Mouse (Mus musculus) heart, embryonic 16.5 days (tissue): ENCODE data around the gene Psmd14. TPM values are rescaled to one million over a fixed set of nuclear protein-coding genes. Genes with fewer than 3 reads are reported as not detected.

Experiments used
- ATAC-seq: fragments of 200-750 bp; cut with Nextera tagmentation; replicated peaks from 2 replicates; pipeline ENCODE4 v1.8.0; 2017; ENCODE audit warnings: moderate number of reproducible peaks; ENCODE audit not compliant: insufficient read depth, low FRiP score; ENCODE audit errors: extremely low read depth
- H3K27ac ChIP-seq: fragments of 300-500 bp; sonication (generic); 2 replicates; pipeline ENCODE4 v1.5.1; 2014; ENCODE audit warnings: mild to moderate bottlenecking, low read length, control low read depth, moderate library complexity
- H3K27me3 ChIP-seq: fragments of 300-500 bp; sonication (generic); 2 replicates; pipeline ENCODE4 v1.6.1; 2014; ENCODE audit warnings: low read length, mixed read lengths; ENCODE audit not compliant: control insufficient read depth, insufficient read depth
- H3K36me3 ChIP-seq: fragments of 300-500 bp; sonication (generic); 2 replicates; pipeline ENCODE4 v1.6.1; 2014; ENCODE audit not compliant: control insufficient read depth, insufficient read depth
- H3K4me1 ChIP-seq: fragments of 300-500 bp; sonication (generic); 2 replicates; pipeline ENCODE4 v1.6.1; 2014; ENCODE audit warnings: low read length, mixed read lengths; ENCODE audit not compliant: control insufficient read depth, insufficient read depth
- H3K4me2 ChIP-seq: fragments of 300-500 bp; sonication (generic); 2 replicates; pipeline ENCODE4 v1.6.1; 2014; ENCODE audit warnings: low read depth, mild to moderate bottlenecking, control low read depth, low read length
- H3K4me3 ChIP-seq: fragments of 300-500 bp; sonication (generic); 2 replicates; pipeline ENCODE4 v1.5.1; 2014; ENCODE audit warnings: mild to moderate bottlenecking, control low read depth, low read length
- H3K9ac ChIP-seq: fragments of 300-500 bp; sonication (generic); 2 replicates; pipeline ENCODE4 v1.6.1; 2014; ENCODE audit warnings: low read length, control low read depth
- H3K9me3 ChIP-seq: fragments of 300-500 bp; sonication (generic); replicated peaks from 2 replicates; pipeline ENCODE4 v1.6.1; 2016; ENCODE audit warnings: low read length; ENCODE audit not compliant: control insufficient read depth
- WGBS: fragments of 180-500 bp; shearing (Covaris S2); extraction: QIAGEN DNeasy Blood & Tissue Kit; methylation state at CpG from one replicate; pipeline ENCODE4 v1.1.7; 2014; 5-methylcytosine and 5-hydroxymethylcytosine counted together
- microRNA-seq: library from miRNA; unstranded; fragments of <30 nt; microRNA quantifications from one replicate; pipeline ENCODE4, GENCODE M21; 2017
- polyA plus RNA-seq: library from polyadenylated mRNA; unstranded; fragments of >200 nt; fragmentation: Nextera tagmentation; extraction: Ambion mirVana; gene quantifications from 2 replicates; pipeline ENCODE4 v1.2.1, GENCODE M21; 2015

The Psmd14 gene
- polyA plus RNA-seq, 1 experiment from 2014 or later: 146 TPM

GRCm38 (mm10) chr2:61814548-61815473 lies 103.3 kb downstream of the Psmd14 start:
- H3K27me3 ChIP-seq: peaks cover 49% of the 10 kb centered on the region
- H3K9ac ChIP-seq: peak overlapping the region; percentile 59
- H3K4me1 ChIP-seq: peaks cover 11% of the 10 kb centered on the region
- 0 out of 2 replicates have a peak, but pooled peaks have one; percentile 37 for ATAC-seq
- peak overlapping the region; percentile 53 for H3K4me3 ChIP-seq
- H3K9me3 ChIP-seq: 0 out of 2 replicates have a peak, but pooled peaks cover 3% of the 10 kb centered on the region
- WGBS: 5% methylated on average over 47 of the region's 50 CpGs
- no peak overlapping the region for H3K27ac ChIP-seq
- no peaks in the 10 kb centered on the region for H3K36me3 ChIP-seq
- peak overlapping the region; percentile 91 for H3K4me2 ChIP-seq

- H3K9ac ChIP-seq: peak overlapping the region; percentile 59
- H3K36me3 ChIP-seq: no peaks in the 10 kb centered on the region
- no peak overlapping the region for H3K27ac ChIP-seq
- ATAC-seq: peak; percentile 47
- H3K9me3 ChIP-seq: no peaks in the 10 kb centered on the region
- H3K4me3 ChIP-seq: peak overlapping the region; percentile 53
- peak overlapping the region; percentile 91 for H3K4me2 ChIP-seq
- peaks cover 11% of the 10 kb centered on the region for H3K4me1 ChIP-seq
- 9% methylated on average over 65 of the region's 66 CpGs for whole genome bisulfite sequencing
- H3K27me3 ChIP-seq: peaks cover 42% of the 10 kb centered on the region
Measured at GRCm38 (mm10) chr2:61815583-61816313, 104.3 kb downstream of the Psmd14 start.

DNA sequence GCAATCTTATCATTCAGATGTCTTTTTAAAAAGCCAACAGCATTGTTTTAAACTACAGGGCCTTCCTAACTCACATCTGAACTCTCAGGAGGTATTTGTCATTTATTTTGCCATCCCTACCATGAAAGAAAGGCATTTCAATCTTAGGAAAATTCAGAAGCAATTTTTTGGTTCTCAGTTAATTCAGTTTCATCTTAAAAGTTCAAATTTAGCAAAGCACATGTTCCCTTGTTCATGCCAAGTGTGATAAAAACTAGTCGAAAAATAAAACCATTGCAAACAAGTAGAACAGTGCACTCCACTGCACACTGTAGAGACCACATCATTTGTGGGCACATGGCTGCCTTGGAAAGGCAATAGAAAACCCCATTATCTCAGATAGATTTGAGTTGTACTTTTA lies 106.7 kb downstream of the Psmd14 start:
- H3K36me3 ChIP-seq: no peaks in the 10 kb centered on the region
- no peak overlapping the region for H3K4me3 ChIP-seq
- H3K9ac ChIP-seq: no peak overlapping the region
- H3K27ac ChIP-seq: no peak overlapping the region
- 69% methylated on average over 1 of the region's 1 CpGs for WGBS
- no peak for ATAC-seq
- no peak overlapping the region for H3K4me2 ChIP-seq
- H3K9me3 ChIP-seq: no peaks in the 10 kb centered on the region
- peaks cover 28% of the 10 kb centered on the region for H3K27me3 ChIP-seq
- H3K4me1 ChIP-seq: peaks cover 7% of the 10 kb centered on the region

GRCm38 (mm10) chr2:61820203-61820602 lies 108.7 kb downstream of the Psmd14 start:
- no peak for ATAC-seq
- Histone ChIP-seq H3K9me3 (no peaks in the 10 kb centered on the region), H3K36me3 (no peaks in the 10 kb centered on the region), H3K27me3 (peaks cover 16% of the 10 kb centered on the region), H3K4me2 (no peak overlapping the region), H3K9ac (no peak overlapping the region), H3K27ac (no peak overlapping the region), H3K4me1 (peaks cover 5% of the 10 kb centered on the region), H3K4me3 (no peak overlapping the region)
- 69% methylated on average over 4 of the region's 4 CpGs for WGBS

DNA sequence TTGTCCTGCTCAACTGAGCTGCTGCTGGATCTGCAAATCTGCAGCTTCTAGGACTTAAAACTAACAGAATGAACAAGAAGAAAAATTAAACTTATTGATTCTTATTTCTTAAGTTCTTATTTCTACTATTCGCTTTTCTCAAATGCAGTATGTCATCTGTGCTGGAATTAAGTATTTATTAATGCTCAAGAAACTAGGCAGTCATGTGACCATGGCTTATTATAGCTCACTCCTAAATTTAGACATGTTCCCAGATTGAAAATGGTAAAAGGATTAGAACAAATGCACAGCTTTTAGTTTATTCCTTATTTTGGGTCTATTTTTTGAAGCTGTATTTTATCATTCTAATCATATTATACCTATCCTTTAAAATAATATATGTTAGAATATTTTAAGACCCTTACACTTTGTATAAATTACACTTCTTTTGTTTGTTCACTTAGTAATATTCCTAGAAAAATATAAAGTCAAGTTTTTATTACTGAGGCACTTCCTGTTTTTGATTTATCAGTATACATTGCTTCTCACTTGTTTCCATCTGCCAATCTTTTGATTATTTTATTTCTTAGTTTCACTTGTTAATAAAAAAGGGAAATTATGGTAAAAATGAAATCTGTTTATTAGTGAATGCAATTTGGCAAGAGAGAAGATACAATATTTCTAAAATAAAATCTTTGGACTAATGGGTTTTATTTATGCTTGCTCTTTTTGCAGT lies 112.1 kb downstream of the Psmd14 start:
- Histone ChIP-seq H3K4me3 (no peak overlapping the region), H3K36me3 (no peaks in the 10 kb centered on the region), H3K4me2 (no peak overlapping the region), H3K27ac (no peak overlapping the region), H3K9ac (no peak overlapping the region), H3K9me3 (no peaks in the 10 kb centered on the region), H3K27me3 (peaks cover 2% of the 10 kb centered on the region; the same call in 1 of the 2 replicates), H3K4me1 (no peaks in the 10 kb centered on the region)
- 73% methylated on average over 1 of the region's 1 CpGs for WGBS
- no peak for ATAC-seq

DNA sequence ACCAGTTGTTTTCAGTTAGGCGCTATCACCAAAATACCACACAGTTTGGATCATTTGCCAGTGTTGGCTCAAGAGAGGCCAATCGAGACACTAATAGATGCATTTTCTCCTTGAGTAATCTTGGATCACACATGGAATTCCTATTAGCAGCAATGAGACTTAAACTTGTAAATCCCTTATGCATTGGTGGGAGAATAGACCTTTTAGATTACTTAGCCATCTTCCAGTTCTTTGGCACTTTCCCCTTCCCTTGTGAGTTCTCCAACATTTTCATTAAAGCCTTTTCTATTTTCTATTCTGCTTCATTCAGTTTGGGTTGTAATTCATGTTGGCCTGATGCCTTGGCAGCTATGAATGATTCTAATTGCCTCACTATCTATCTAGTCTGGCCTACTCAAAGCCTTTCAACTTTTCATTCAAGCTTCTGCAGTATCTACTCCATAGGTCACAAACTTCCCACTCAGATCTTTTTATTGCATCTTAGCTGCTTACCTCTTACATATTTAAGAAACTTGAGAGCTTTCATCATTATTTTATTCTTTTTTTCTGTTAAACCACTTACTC lies 125.8 kb downstream of the Psmd14 start:
- WGBS: 66% methylated on average over 2 of the region's 2 CpGs
- Histone ChIP-seq H3K9ac (no peak overlapping the region), H3K27me3 (no peaks in the 10 kb centered on the region), H3K4me1 (no peaks in the 10 kb centered on the region), H3K4me2 (no peak overlapping the region), H3K4me3 (no peak overlapping the region), H3K27ac (no peak overlapping the region), H3K9me3 (no peaks in the 10 kb centered on the region), H3K36me3 (no peaks in the 10 kb centered on the region)
- no peak for ATAC-seq

Small RNA genes within 50 kb of the gene (microRNA-seq; reads per million reads assigned to microRNA genes)
- gene Gm22403: not detected

Other genes with a start within 250 kb of the Psmd14 start
- 22.1 and 29.0 TPM in 2 replicates for gene Tank, start 133.1 kb upstream of the Psmd14 start, polyA plus RNA-seq
- gene Tbr1, start 91.2 kb downstream of the Psmd14 start, polyA plus RNA-seq: 0.04 TPM in 1 of 2 replicates, not detected in the other